Mouse (Mus musculus) stomach, embryonic 15.5 days (tissue): ENCODE measurements around the gene Lrrc4. TPM values are rescaled to one million over a fixed set of nuclear protein-coding genes. Genes with fewer than 3 reads are reported as not detected.

Experiments
- ATAC-seq: fragments of 200-750 bp; cut with Nextera tagmentation; 2 replicates; pipeline ENCODE4 v1.8.0; 2017; ENCODE audit warnings: low read depth, moderate number of reproducible peaks, moderate TSS enrichment; ENCODE audit not compliant: insufficient read depth, low FRiP score
- H3K27ac ChIP-seq: fragments of 300-500 bp; sonication (generic); 2 replicates; pipeline ENCODE4 v1.5.1; 2015; ENCODE audit warnings: mild to moderate bottlenecking, inconsistent platforms
- H3K27me3 ChIP-seq: fragments of 300-500 bp; sonication (generic); replicated peaks from 2 replicates; pipeline ENCODE4 v1.6.1; 2015; ENCODE audit warnings: inconsistent platforms
- H3K36me3 ChIP-seq: fragments of 300-500 bp; sonication (generic); 2 replicates; pipeline ENCODE4 v1.6.1; 2015; ENCODE audit warnings: inconsistent platforms
- H3K4me1 ChIP-seq: fragments of 300-500 bp; sonication (generic); 2 replicates; pipeline ENCODE4 v1.6.1; 2015; ENCODE audit warnings: inconsistent platforms
- H3K4me2 ChIP-seq: fragments of 300-500 bp; sonication (generic); 2 replicates; pipeline ENCODE4 v1.6.1; 2015; ENCODE audit warnings: mild to moderate bottlenecking, inconsistent platforms
- H3K4me3 ChIP-seq: fragments of 300-500 bp; sonication (generic); replicated peaks from 2 replicates; pipeline ENCODE4 v1.5.1; 2015; ENCODE audit warnings: inconsistent platforms
- H3K9ac ChIP-seq: fragments of 300-500 bp; sonication (generic); 2 replicates; pipeline ENCODE4 v1.6.1; 2015; ENCODE audit warnings: inconsistent platforms
- H3K9me3 ChIP-seq: fragments of 300-500 bp; sonication (generic); 2 replicates; pipeline ENCODE4 v1.6.1; 2016; ENCODE audit warnings: inconsistent platforms
- WGBS: fragments of 180-500 bp; shearing (Covaris S2); methylation state at CpG from one replicate; pipeline ENCODE4 v1.1.7; 2015; 5-methylcytosine and 5-hydroxymethylcytosine counted together
- polyA plus RNA-seq: library from polyadenylated mRNA; unstranded; fragments of >200 nt; fragmentation: Nextera tagmentation; extraction: Ambion mirVana; gene quantifications from 2 replicates; pipeline ENCODE4 v1.2.1, GENCODE M21; 2015

Lrrc4 gene
- polyA plus RNA-seq, 1 experiment from 2014 or later, result 0.41 TPM

- peaks cover 16% of the 10 kb centered on the region for H3K4me1 ChIP-seq
- no peak overlapping the region for H3K27ac ChIP-seq
- 0 out of 2 replicates have a peak, but pooled peaks cover 3% of the 10 kb centered on the region for H3K36me3 ChIP-seq
- H3K27me3 ChIP-seq, result no peaks in the 10 kb centered on the region
- no peaks in the 10 kb centered on the region for H3K9me3 ChIP-seq
- H3K4me2 ChIP-seq, result no peak overlapping the region
- WGBS, result 30% methylated on average over 2 of the region's 2 CpGs
- ATAC-seq, result no peak
- no peak overlapping the region for H3K4me3 ChIP-seq
- no peak overlapping the region for H3K9ac ChIP-seq
Measured at GRCm38 (mm10) chr6:28710035-28710434, 121.5 kb downstream of the Lrrc4 start.

GRCm38 (mm10) chr6:28706976-28707592 is 124.5 kb downstream of the Lrrc4 start:
- ATAC-seq, result peak; percentile 86; the same call in 1 of the 2 replicates
- Histone ChIP-seq H3K9me3 (no peaks in the 10 kb centered on the region), H3K4me1 (peaks cover 16% of the 10 kb centered on the region), H3K9ac (no peak overlapping the region), H3K27me3 (no peaks in the 10 kb centered on the region), H3K4me3 (no peak overlapping the region), H3K27ac (peak overlapping the region; percentile 26; the same call in 1 of the 2 replicates), H3K4me2 (no peak overlapping the region), H3K36me3 (no peaks in the 10 kb centered on the region)
- WGBS, result 36% methylated on average over 12 of the region's 12 CpGs

- Histone ChIP-seq H3K9ac (no peak overlapping the region), H3K4me3 (no peak overlapping the region), H3K27me3 (no peaks in the 10 kb centered on the region), H3K27ac (peak overlapping the region; percentile 26; the same call in 1 of the 2 replicates), H3K4me1 (peaks cover 16% of the 10 kb centered on the region), H3K36me3 (no peaks in the 10 kb centered on the region), H3K9me3 (no peaks in the 10 kb centered on the region), H3K4me2 (no peak overlapping the region)
- 44% methylated on average over 8 of the region's 8 CpGs for WGBS
- no peak for ATAC-seq
Measured at GRCm38 (mm10) chr6:28706108-28706975, 125.2 kb downstream of the Lrrc4 start.

- whole genome bisulfite sequencing, result 59% methylated on average over 6 of the region's 6 CpGs
- no peak overlapping the region for H3K9ac ChIP-seq
- H3K36me3 ChIP-seq, result no peaks in the 10 kb centered on the region
- peak; percentile 20; the same call in 1 of the 2 replicates for ATAC-seq
- no peak overlapping the region for H3K4me3 ChIP-seq
- no peak overlapping the region for H3K4me2 ChIP-seq
- H3K27ac ChIP-seq, result no peak overlapping the region
- peaks cover 16% of the 10 kb centered on the region for H3K4me1 ChIP-seq
- H3K27me3 ChIP-seq, result no peaks in the 10 kb centered on the region
- H3K9me3 ChIP-seq, result no peaks in the 10 kb centered on the region
Measured at GRCm38 (mm10) chr6:28705384-28706107, 126.0 kb downstream of the Lrrc4 start.

GRCm38 (mm10) chr6:28704612-28705011 is 126.9 kb downstream of the Lrrc4 start:
- no peak overlapping the region for H3K27ac ChIP-seq

GRCm38 (mm10) chr6:28697214-28697613 is 134.3 kb downstream of the Lrrc4 start:
- no peak for ATAC-seq
- Histone ChIP-seq H3K27ac (no peak overlapping the region), H3K27me3 (no peaks in the 10 kb centered on the region), H3K4me3 (no peak overlapping the region), H3K4me1 (no peaks in the 10 kb centered on the region), H3K36me3 (0 out of 2 replicates have a peak, but pooled peaks cover 6% of the 10 kb centered on the region), H3K9ac (no peak overlapping the region), H3K4me2 (no peak overlapping the region), H3K9me3 (no peaks in the 10 kb centered on the region)
- WGBS, result 86% methylated on average over 3 of the region's 3 CpGs

More at GRCm38 (mm10) chr6:28704612-28705011, 126.9 kb downstream of the Lrrc4 start:
- Histone ChIP-seq H3K27me3 (no peaks in the 10 kb centered on the region), H3K9me3 (no peaks in the 10 kb centered on the region), H3K4me3 (no peak overlapping the region), H3K4me2 (no peak overlapping the region), H3K36me3 (no peaks in the 10 kb centered on the region), H3K4me1 (peaks cover 16% of the 10 kb centered on the region), H3K9ac (no peak overlapping the region)
- ATAC-seq, result no peak
- WGBS, result 31% methylated on average over 6 of the region's 6 CpGs

- Histone ChIP-seq H3K9me3 (no peaks in the 10 kb centered on the region), H3K4me1 (no peaks in the 10 kb centered on the region), H3K27me3 (no peaks in the 10 kb centered on the region), H3K9ac (no peak overlapping the region), H3K36me3 (0 out of 2 replicates have a peak, but pooled peaks cover 4% of the 10 kb centered on the region), H3K4me3 (no peak overlapping the region), H3K4me2 (no peak overlapping the region), H3K27ac (no peak overlapping the region)
- ATAC-seq, result no peak
Measured at GRCm38 (mm10) chr6:28692659-28693058, 138.9 kb downstream of the Lrrc4 start.

GRCm38 (mm10) chr6:28687776-28688175 is 143.8 kb downstream of the Lrrc4 start:
- no peaks in the 10 kb centered on the region for H3K36me3 ChIP-seq
- H3K4me3 ChIP-seq, result no peak overlapping the region
- no peak overlapping the region for H3K4me2 ChIP-seq
- no peak overlapping the region for H3K27ac ChIP-seq
- no peaks in the 10 kb centered on the region for H3K9me3 ChIP-seq
- ATAC-seq, result no peak
- H3K27me3 ChIP-seq, result no peaks in the 10 kb centered on the region
- no peaks in the 10 kb centered on the region for H3K4me1 ChIP-seq
- H3K9ac ChIP-seq, result no peak overlapping the region
- WGBS, result 88% methylated on average over 5 of the region's 5 CpGs

- Histone ChIP-seq H3K27ac (no peak overlapping the region), H3K9me3 (no peaks in the 10 kb centered on the region), H3K4me1 (0 out of 2 replicates have a peak, but pooled peaks cover 2% of the 10 kb centered on the region), H3K4me3 (no peak overlapping the region), H3K27me3 (no peaks in the 10 kb centered on the region), H3K9ac (no peak overlapping the region), H3K4me2 (no peak overlapping the region), H3K36me3 (no peaks in the 10 kb centered on the region)
- no peak for ATAC-seq
- 91% methylated on average over 5 of the region's 5 CpGs for whole genome bisulfite sequencing
Measured at GRCm38 (mm10) chr6:28685745-28686144, 145.8 kb downstream of the Lrrc4 start.

GRCm38 (mm10) chr6:28685052-28685451 is 146.5 kb downstream of the Lrrc4 start:
- Histone ChIP-seq H3K4me2 (no peak overlapping the region), H3K9ac (no peak overlapping the region), H3K27ac (no peak overlapping the region), H3K27me3 (no peaks in the 10 kb centered on the region), H3K36me3 (no peaks in the 10 kb centered on the region), H3K4me1 (0 out of 2 replicates have a peak, but pooled peaks cover 2% of the 10 kb centered on the region), H3K9me3 (no peaks in the 10 kb centered on the region), H3K4me3 (no peak overlapping the region)
- 64% methylated on average over 3 of the region's 3 CpGs for WGBS
- no peak for ATAC-seq

- Histone ChIP-seq H3K9me3 (no peaks in the 10 kb centered on the region), H3K27ac (no peak overlapping the region), H3K27me3 (no peaks in the 10 kb centered on the region), H3K4me3 (no peak overlapping the region), H3K36me3 (no peaks in the 10 kb centered on the region), H3K9ac (no peak overlapping the region), H3K4me1 (0 out of 2 replicates have a peak, but pooled peaks cover 2% of the 10 kb centered on the region), H3K4me2 (no peak overlapping the region)
- ATAC-seq, result 0 out of 2 replicates have a peak, but pooled peaks have one; percentile 22
- 64% methylated on average over 8 of the region's 8 CpGs for WGBS
Measured at GRCm38 (mm10) chr6:28681521-28682457, 149.8 kb downstream of the Lrrc4 start.
